Mouse (Mus musculus) neural tube, embryonic 11.5 days (tissue): Measurements from ENCODE around the gene Gm20388. TPM values are rescaled to one million over a fixed set of nuclear protein-coding genes. Genes with fewer than 3 reads are reported as not detected.
A peak's percentile ranks its signal among the peaks of the same experiment; 100 is the strongest.

Experiments
- ATAC-seq: fragments of 200-750 bp; cut with Nextera tagmentation; 2 replicates; pipeline ENCODE4 v1.8.0; 2017; ENCODE audit warnings: moderate number of reproducible peaks, mild to moderate bottlenecking, moderate TSS enrichment, moderate library complexity; ENCODE audit not compliant: insufficient read depth, low FRiP score, low TSS enrichment
- DNase-seq: peaks from one replicate; pipeline ENCODE4 v3.0.0-alpha.2; 2015; ENCODE audit warnings: low spot score
- H3K27ac ChIP-seq: fragments of 300-500 bp; sonication (generic); 2 replicates; pipeline ENCODE4 v1.5.1; 2014; ENCODE audit warnings: low read depth, mild to moderate bottlenecking, low read length
- H3K27me3 ChIP-seq: fragments of 300-500 bp; sonication (generic); 2 replicates; pipeline ENCODE4 v1.6.1; 2014; ENCODE audit warnings: mild to moderate bottlenecking, low read length, mixed read lengths; ENCODE audit not compliant: control insufficient read depth, insufficient read depth
- H3K36me3 ChIP-seq: fragments of 300-500 bp; sonication (generic); 2 replicates; pipeline ENCODE4 v1.6.1; 2014; ENCODE audit warnings: mild to moderate bottlenecking, low read length, moderate library complexity, mixed read lengths; ENCODE audit not compliant: control insufficient read depth, insufficient read depth
- H3K4me1 ChIP-seq: fragments of 300-500 bp; sonication (generic); 2 replicates; pipeline ENCODE4 v1.6.1; 2014; ENCODE audit warnings: low read length, mixed read lengths; ENCODE audit not compliant: control insufficient read depth, insufficient read depth
- H3K4me2 ChIP-seq: fragments of 300-500 bp; sonication (generic); 2 replicates; pipeline ENCODE4 v1.6.1; 2014; ENCODE audit warnings: low read depth, mild to moderate bottlenecking, moderate library complexity
- H3K4me3 ChIP-seq: fragments of 300-500 bp; sonication (generic); 2 replicates; pipeline ENCODE4 v1.5.1; 2014; ENCODE audit warnings: low read depth, low read length
- H3K9ac ChIP-seq: fragments of 300-500 bp; sonication (generic); 2 replicates; pipeline ENCODE4 v1.6.1; 2014; ENCODE audit warnings: mild to moderate bottlenecking, low read length
- H3K9me3 ChIP-seq: fragments of 300-500 bp; sonication (generic); 2 replicates; pipeline ENCODE4 v1.6.1; 2016; ENCODE audit warnings: low read length; ENCODE audit not compliant: control insufficient read depth
- WGBS: fragments of 180-500 bp; shearing (Covaris S2); extraction: QIAGEN DNeasy Blood & Tissue Kit; methylation state at CpG from one replicate; pipeline ENCODE4 v1.1.7; 2014; 5-methylcytosine and 5-hydroxymethylcytosine counted together
- polyA plus RNA-seq: library from polyadenylated mRNA; unstranded; fragments of >200 nt; fragmentation: Nextera tagmentation; extraction: Ambion mirVana; gene quantifications from 2 replicates; pipeline ENCODE4 v1.2.1, GENCODE M21; 2014

The Gm20388 gene
- polyA plus RNA-seq, 1 experiment from 2014 or later: not detected

DNA sequence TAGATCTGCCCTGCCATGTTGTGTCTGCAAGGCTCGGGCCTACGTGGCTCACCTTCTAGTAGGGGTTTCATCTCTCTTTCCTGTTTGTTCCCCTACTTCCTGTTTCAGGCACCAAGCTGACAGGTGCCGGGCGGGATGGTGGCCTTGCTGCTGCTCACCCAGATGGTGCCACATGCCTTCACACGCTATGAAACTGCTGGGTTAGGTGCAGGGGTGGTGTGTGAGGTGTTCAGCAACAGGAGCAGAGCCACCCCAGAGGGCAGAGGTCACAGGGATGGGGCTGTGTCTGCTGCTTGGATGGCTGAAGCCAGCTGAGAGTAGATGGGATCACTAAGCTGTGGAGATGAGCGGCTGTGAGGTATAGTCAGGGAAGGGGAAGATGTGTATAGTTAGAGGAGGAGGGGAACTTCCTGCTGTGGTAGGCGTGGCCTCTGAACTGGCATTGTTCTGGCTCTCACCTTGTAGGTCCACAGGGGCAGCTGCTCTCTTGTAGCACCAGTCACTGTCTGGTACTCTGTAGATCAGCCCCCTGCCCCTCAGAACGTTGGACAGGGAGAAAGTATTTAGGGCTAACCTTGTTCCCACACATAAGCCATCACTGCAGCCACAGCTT is 4363.1 kb downstream of the Gm20388 start:
- Histone ChIP-seq H3K9me3 (no peaks in the 10 kb centered on the region), H3K4me1 (peaks cover 14% of the 10 kb centered on the region), H3K27ac (no peak overlapping the region), H3K9ac (no peak overlapping the region), H3K4me2 (no peak overlapping the region), H3K4me3 (no peak overlapping the region), H3K36me3 (no peaks in the 10 kb centered on the region), H3K27me3 (no peaks in the 10 kb centered on the region)
- ATAC-seq (no peak), DNase-seq (peak; percentile 10)
- 63% methylated on average over 8 of the region's 8 CpGs for WGBS

GRCm38 (mm10) chr8:124274441-124275120 is 4363.9 kb downstream of the Gm20388 start:
- Histone ChIP-seq H3K4me3 (no peak overlapping the region), H3K36me3 (no peaks in the 10 kb centered on the region), H3K27ac (no peak overlapping the region), H3K27me3 (no peaks in the 10 kb centered on the region), H3K9me3 (no peaks in the 10 kb centered on the region), H3K4me2 (no peak overlapping the region), H3K9ac (no peak overlapping the region), H3K4me1 (peaks cover 14% of the 10 kb centered on the region)
- WGBS: 66% methylated on average over 10 of the region's 10 CpGs
- DNase-seq (peak; percentile 8), ATAC-seq (no peak)

- H3K27ac ChIP-seq: no peak overlapping the region
- WGBS: 95% methylated on average over 10 of the region's 10 CpGs
These were observed 4364.9 kb downstream of the Gm20388 start for GRCm38 (mm10) chr8:124275377-124276071.

GRCm38 (mm10) chr8:124277951-124278910 is 4367.6 kb downstream of the Gm20388 start:
- WGBS: 80% methylated on average over 24 of the region's 24 CpGs
- no peak overlapping the region for H3K27ac ChIP-seq

More at GRCm38 (mm10) chr8:124275377-124276071, 4364.9 kb downstream of the Gm20388 start:
- peaks cover 14% of the 10 kb centered on the region for H3K4me1 ChIP-seq
- no peaks in the 10 kb centered on the region for H3K36me3 ChIP-seq
- ATAC-seq (no peak), DNase-seq (no peak)
- no peak overlapping the region for H3K9ac ChIP-seq
- no peaks in the 10 kb centered on the region for H3K27me3 ChIP-seq
- H3K4me2 ChIP-seq: no peak overlapping the region
- H3K9me3 ChIP-seq: no peaks in the 10 kb centered on the region
- no peak overlapping the region for H3K4me3 ChIP-seq

DNA sequence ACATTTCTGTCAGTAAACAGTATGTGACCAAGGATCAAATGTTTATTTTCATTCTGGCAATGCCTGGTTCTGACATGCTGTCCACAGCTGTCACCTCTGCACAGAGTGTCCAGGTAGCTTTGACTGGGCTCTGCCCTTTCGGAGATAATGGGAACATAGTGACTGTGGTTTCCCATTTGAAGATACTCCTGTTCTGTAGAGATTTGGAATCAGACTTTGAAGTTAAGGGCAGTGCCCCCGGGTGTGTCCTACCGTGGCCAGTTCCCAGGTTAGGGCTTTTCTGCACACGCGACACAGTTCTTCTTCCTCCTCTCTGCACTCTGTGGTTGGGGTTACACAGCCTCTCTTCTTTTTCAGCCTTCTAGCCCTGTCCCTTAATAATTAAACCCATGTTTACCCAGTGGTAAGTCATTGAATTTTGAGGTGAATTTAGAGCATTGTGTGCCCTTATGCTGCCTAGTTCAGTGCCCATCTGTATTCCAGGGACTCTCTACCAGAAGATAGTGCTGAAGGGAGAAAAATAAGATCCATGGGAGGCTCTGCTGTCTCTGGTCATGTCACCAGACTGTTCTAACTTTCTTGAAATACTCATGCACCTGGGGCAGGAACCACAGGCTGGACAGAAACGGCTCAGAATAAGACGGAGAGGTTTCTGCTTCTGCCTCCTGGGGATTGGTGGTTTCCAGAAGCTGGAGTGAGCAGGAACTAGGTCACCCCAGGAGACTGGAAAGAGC is 4368.5 kb downstream of the Gm20388 start:
- no peaks in the 10 kb centered on the region for H3K27me3 ChIP-seq
- no peak overlapping the region for H3K9ac ChIP-seq
- DNase-seq: no peak
- no peak overlapping the region for H3K27ac ChIP-seq
- no peak overlapping the region for H3K4me2 ChIP-seq
- 91% methylated on average over 7 of the region's 7 CpGs for WGBS
- no peak overlapping the region for H3K4me3 ChIP-seq
- no peak for ATAC-seq
- no peaks in the 10 kb centered on the region for H3K36me3 ChIP-seq
- peaks cover 33% of the 10 kb centered on the region for H3K4me1 ChIP-seq
- H3K9me3 ChIP-seq: no peaks in the 10 kb centered on the region

More at GRCm38 (mm10) chr8:124277951-124278910, 4367.6 kb downstream of the Gm20388 start:
- Histone ChIP-seq H3K36me3 (no peaks in the 10 kb centered on the region), H3K27me3 (no peaks in the 10 kb centered on the region), H3K4me1 (peaks cover 29% of the 10 kb centered on the region), H3K4me3 (no peak overlapping the region), H3K4me2 (no peak overlapping the region), H3K9ac (no peak overlapping the region), H3K9me3 (no peaks in the 10 kb centered on the region)
- no peak for DNase-seq
- ATAC-seq: no peak

GRCm38 (mm10) chr8:124279690-124279985 is 4369.0 kb downstream of the Gm20388 start:
- no peak overlapping the region for H3K9ac ChIP-seq
- 96% methylated on average over 5 of the region's 5 CpGs for WGBS
- H3K4me2 ChIP-seq: no peak overlapping the region
- H3K4me1 ChIP-seq: peaks cover 37% of the 10 kb centered on the region
- H3K36me3 ChIP-seq: no peaks in the 10 kb centered on the region
- H3K27me3 ChIP-seq: no peaks in the 10 kb centered on the region
- H3K27ac ChIP-seq: no peak overlapping the region
- DNase-seq (no peak), ATAC-seq (no peak)
- no peak overlapping the region for H3K4me3 ChIP-seq
- H3K9me3 ChIP-seq: no peaks in the 10 kb centered on the region

- no peak for DNase-seq
- Histone ChIP-seq H3K4me3 (no peak overlapping the region), H3K4me2 (no peak overlapping the region), H3K9ac (no peak overlapping the region), H3K27ac (peak overlapping the region; percentile 97), H3K4me1 (peaks cover 58% of the 10 kb centered on the region), H3K9me3 (no peaks in the 10 kb centered on the region), H3K27me3 (no peaks in the 10 kb centered on the region), H3K36me3 (no peaks in the 10 kb centered on the region)
- ATAC-seq: no peak
- 70% methylated on average over 11 of the region's 11 CpGs for WGBS
These were observed 4371.3 kb downstream of the Gm20388 start for GRCm38 (mm10) chr8:124281700-124282541.
